In the genomic region with DNA sequence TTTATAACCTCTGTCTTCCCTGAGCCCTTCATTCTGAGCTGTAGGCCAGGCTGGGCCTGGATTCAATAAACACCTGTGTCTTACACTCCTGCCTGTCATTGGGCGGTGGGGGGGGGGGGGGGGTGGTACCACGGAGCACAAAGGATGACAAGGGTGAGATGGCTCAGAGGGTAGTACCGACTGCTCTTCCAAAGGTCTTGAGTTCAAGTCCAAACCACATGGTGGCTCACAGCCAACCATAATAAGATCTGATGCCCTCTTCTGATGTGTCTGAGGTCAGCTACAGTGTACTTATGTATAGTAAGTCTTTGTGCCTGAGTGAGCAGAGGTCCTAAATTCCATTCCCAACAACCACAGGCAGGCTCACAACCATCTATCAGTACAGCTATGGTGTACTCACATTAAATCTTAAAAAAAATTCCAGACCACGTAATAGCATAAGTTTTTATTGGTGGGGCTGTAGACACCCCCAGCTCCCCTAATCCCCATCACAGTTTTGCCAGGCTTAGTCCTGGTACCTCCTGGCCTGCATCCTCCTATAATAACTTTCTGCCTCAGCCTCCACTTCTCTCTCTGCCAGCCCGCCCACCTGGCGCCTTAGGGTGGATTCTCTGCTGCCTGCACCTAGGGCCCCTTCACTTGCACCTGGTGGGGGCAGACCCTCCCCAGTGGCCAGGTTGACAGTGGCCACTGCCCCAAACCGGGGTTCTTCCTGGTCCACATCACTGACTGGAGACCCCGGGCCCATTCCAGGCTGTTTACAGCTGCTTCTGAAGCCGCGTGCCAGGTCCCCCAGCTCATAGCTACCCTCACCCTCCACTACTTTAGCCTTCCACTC, we compare ENCODE assay signal across 11 mouse cellular contexts. TPM values are rescaled to one million over a fixed set of nuclear protein-coding genes. Genes with fewer than 3 reads are reported as not detected.
DNase-seq lines count a peak whose midpoint lies in the region; ATAC-seq lines count a peak whose summit lies in the region.
"Had no signal": no experiment of that assay in that cellular context is flagged by ENCODE, and none has a peak within 500 bp of the region (broad histone marks: within the 10 kb centered on the region; RNA-seq: fewer than 3 reads in every experiment).

No protein-coding gene starts in this region.

- no peak overlapping the region for H3K4me3 ChIP-seq in heart, embryonic 13.5 days
- no peak overlapping the region for H3K4me3 ChIP-seq in hindbrain, embryonic 16.5 days (ENCODE audit: low read length)
- no peak overlapping the region for H3K4me3 ChIP-seq in midbrain, embryonic 14.5 days (replicated peaks; ENCODE audit: low read depth, low read length)

- ATAC-seq in heart, embryonic 13.5 days (ENCODE audit: extremely low read depth, insufficient number of reproducible peaks, low FRiP score, low TSS enrichment): no peak
- ATAC-seq in hindbrain, embryonic 16.5 days: peak; percentile 0; the same call in 1 of the 2 replicates
- ATAC-seq in midbrain, embryonic 14.5 days (ENCODE audit: low FRiP score, low TSS enrichment): no peak

- H3K9ac ChIP-seq in heart, embryonic 13.5 days: peak overlapping the region; percentile 38; the same call in 1 of the 2 replicates
- H3K9ac ChIP-seq in hindbrain, embryonic 16.5 days (ENCODE audit: low read depth, low read length): 0 out of 2 replicates have a peak overlapping the region, but pooled peaks have one; percentile 5
- H3K9ac ChIP-seq in midbrain, embryonic 14.5 days (replicated peaks; ENCODE audit: low read length): no peak overlapping the region; the same call in 1 of the 2 replicates

- no peaks in the 10 kb centered on the region for H3K27me3 ChIP-seq in heart, embryonic 13.5 days (replicated peaks)
- H3K27me3 ChIP-seq in hindbrain, embryonic 16.5 days (replicated peaks; ENCODE audit: control insufficient read depth, insufficient read depth, low read length): no peaks in the 10 kb centered on the region
- H3K27me3 ChIP-seq in midbrain, embryonic 14.5 days (ENCODE audit: control insufficient read depth, insufficient read depth, low read length): no peaks in the 10 kb centered on the region

- peaks cover 65% of the 10 kb centered on the region for H3K36me3 ChIP-seq in heart, embryonic 13.5 days
- peaks cover 52% of the 10 kb centered on the region for H3K36me3 ChIP-seq in hindbrain, embryonic 16.5 days (ENCODE audit: control insufficient read depth, insufficient read depth, low read length)
- H3K36me3 ChIP-seq in midbrain, embryonic 14.5 days (ENCODE audit: control insufficient read depth, insufficient read depth, low read length): peaks cover 83% of the 10 kb centered on the region

- H3K4me2 ChIP-seq in heart, embryonic 13.5 days: no peak overlapping the region
- no peak overlapping the region for H3K4me2 ChIP-seq in hindbrain, embryonic 16.5 days (ENCODE audit: low read length)
- H3K4me2 ChIP-seq in midbrain, embryonic 14.5 days (ENCODE audit: low read length): no peak overlapping the region

- WGBS in heart, embryonic 13.5 days: 49% methylated on average over 10 of the region's 10 CpGs
- WGBS in hindbrain, embryonic 16.5 days: 58% methylated on average over 10 of the region's 10 CpGs
- WGBS in midbrain, embryonic 14.5 days: 61% methylated on average over 10 of the region's 10 CpGs

- H3K27ac ChIP-seq in heart, embryonic 13.5 days (replicated peaks): peak overlapping the region; percentile 10; the same call in 1 of the 2 replicates
- no peak overlapping the region for H3K27ac ChIP-seq in hindbrain, embryonic 16.5 days (ENCODE audit: low read depth, low read length)
- peak overlapping the region; percentile 41; the same call in 1 of the 2 replicates for H3K27ac ChIP-seq in midbrain, embryonic 14.5 days (replicated peaks; ENCODE audit: low read depth, low read length)

- H3K9me3 ChIP-seq in heart, embryonic 13.5 days: no peaks in the 10 kb centered on the region
- H3K9me3 ChIP-seq in hindbrain, embryonic 16.5 days (ENCODE audit: control insufficient read depth, low read length): no peaks in the 10 kb centered on the region
- H3K9me3 ChIP-seq in midbrain, embryonic 14.5 days (ENCODE audit: control insufficient read depth, low read length): no peaks in the 10 kb centered on the region

- intact Hi-C loops in heart, postnatal 10 days (cut with DNase I): loop anchor here (5.0 kb wide), 1 partner anchor 32 kb away; no protein-coding TSS in a partner anchor
- intact Hi-C loops in left cerebral cortex, postnatal 14 days (cut with DNase I): no loop called here

- peaks cover 21% of the 10 kb centered on the region for H3K4me1 ChIP-seq in heart, embryonic 13.5 days
- peaks cover 11% of the 10 kb centered on the region for H3K4me1 ChIP-seq in hindbrain, embryonic 16.5 days (ENCODE audit: control insufficient read depth, insufficient read depth, low read depth, low read length)
- H3K4me1 ChIP-seq in midbrain, embryonic 14.5 days (ENCODE audit: control insufficient read depth, insufficient read depth, low read length): 0 out of 2 replicates have a peak, but pooled peaks cover 5% of the 10 kb centered on the region

- no peak for DNase-seq in heart, postnatal 10 days
- peak; percentile 35 for DNase-seq in brain, adult 2 months (ENCODE audit: low read depth, low spot score)
- no peak for DNase-seq in midbrain, embryonic 14.5 days
- no peak for DNase-seq in left cerebral cortex, postnatal 14 days (ENCODE audit: low spot score in 2 of 2)
- no peak for DNase-seq in natural killer cell, adult 2 months (ENCODE audit: low spot score in 2 of 2)
- DNase-seq in Muller cell, postnatal 12 days (ENCODE audit: inconsistent ontology term): no peak

RNA-seq across cellular contexts. Expression of gene Prtn3, which starts 9.7 kb away (rescaled TPM):
- polyA plus RNA-seq in heart, embryonic 13.5 days (2015; fragmentation: Nextera tagmentation; extraction: Ambion mirVana): 2.5 and 2.6 TPM in 2 replicates
- under 1 TPM in 1 of 2 experiments, not detected in 1; 0.55 TPM for total RNA-seq in heart, postnatal 10 days (2021)
- polyA plus RNA-seq in hindbrain, embryonic 16.5 days (2015; fragmentation: Nextera tagmentation; extraction: Ambion mirVana): 10.4 and 11.2 TPM in 2 replicates
- polyA plus RNA-seq in midbrain, embryonic 14.5 days (2014; fragmentation: Nextera tagmentation; extraction: Ambion mirVana): 14.9 and 16.7 TPM in 2 replicates
- 1 to 10 TPM; 2.3 to 3.1 TPM for total RNA-seq in left cerebral cortex, postnatal 14 days (2021)

RNA-seq across cellular contexts. Expression of gene Plppr3, which starts 9.9 kb away (rescaled TPM):
- polyA plus RNA-seq in heart, embryonic 13.5 days (2015; fragmentation: Nextera tagmentation; extraction: Ambion mirVana): 15.8 and 16.4 TPM in 2 replicates
- total RNA-seq in heart, postnatal 10 days (2021): under 1 TPM; 0.53 to 0.89 TPM
- polyA plus RNA-seq in hindbrain, embryonic 16.5 days (2015; fragmentation: Nextera tagmentation; extraction: Ambion mirVana): 387 and 426 TPM in 2 replicates
- polyA plus RNA-seq in midbrain, embryonic 14.5 days (2014; fragmentation: Nextera tagmentation; extraction: Ambion mirVana): 342 and 375 TPM in 2 replicates
- total RNA-seq in left cerebral cortex, postnatal 14 days (2021): 10 to 100 TPM; 68.3 to 71.2 TPM

RNA-seq across cellular contexts. Expression of gene Ptbp1, which starts 10.3 kb away (rescaled TPM):
- 122 and 141 TPM in 2 replicates for polyA plus RNA-seq in heart, embryonic 13.5 days (2015; fragmentation: Nextera tagmentation; extraction: Ambion mirVana)
- 100 to 1,000 TPM; 144 to 145 TPM for total RNA-seq in heart, postnatal 10 days (2021)
- 61.2 and 79.2 TPM in 2 replicates for polyA plus RNA-seq in hindbrain, embryonic 16.5 days (2015; fragmentation: Nextera tagmentation; extraction: Ambion mirVana)
- polyA plus RNA-seq in midbrain, embryonic 14.5 days (2014; fragmentation: Nextera tagmentation; extraction: Ambion mirVana): 47.5 and 74.0 TPM in 2 replicates
- total RNA-seq in left cerebral cortex, postnatal 14 days (2021): 10 to 100 TPM; 52.1 to 61.1 TPM

RNA-seq across cellular contexts. Expression of gene Elane, which starts 21.5 kb away (rescaled TPM):
- polyA plus RNA-seq in heart, embryonic 13.5 days (2015; fragmentation: Nextera tagmentation; extraction: Ambion mirVana): 0.25 and 0.96 TPM in 2 replicates
- not detected for total RNA-seq in heart, postnatal 10 days (2021)
- polyA plus RNA-seq in hindbrain, embryonic 16.5 days (2015; fragmentation: Nextera tagmentation; extraction: Ambion mirVana): 0.26 and 0.32 TPM in 2 replicates
- polyA plus RNA-seq in midbrain, embryonic 14.5 days (2014; fragmentation: Nextera tagmentation; extraction: Ambion mirVana): not detected in 2 replicates
- total RNA-seq in left cerebral cortex, postnatal 14 days (2021): not detected
- total RNA-seq: ES-E14 had no signal
- polyA plus RNA-seq: large intestine, adult 2 months had no signal

RNA-seq across cellular contexts. Expression of gene Cfd, which starts 26.1 kb away (rescaled TPM):
- not detected in 2 replicates for polyA plus RNA-seq in heart, embryonic 13.5 days (2015; fragmentation: Nextera tagmentation; extraction: Ambion mirVana)
- 10 to 100 TPM in 1 of 2 experiments, 1 to 10 TPM in 1; 3.2 to 12.0 TPM for total RNA-seq in heart, postnatal 10 days (2021)
- not detected in 2 replicates for polyA plus RNA-seq in hindbrain, embryonic 16.5 days (2015; fragmentation: Nextera tagmentation; extraction: Ambion mirVana)
- not detected in 2 replicates for polyA plus RNA-seq in midbrain, embryonic 14.5 days (2014; fragmentation: Nextera tagmentation; extraction: Ambion mirVana)
- total RNA-seq in left cerebral cortex, postnatal 14 days (2021): not detected
- total RNA-seq: common myeloid progenitor, adult 5-6 weeks; ES-E14 had no signal

Comparison
In these comparisons a context has a peak if more than half of its experiments do, and no peak if none do; other contexts are left out.
1. RNA of gene Plppr3, which starts 9.9 kb away (polyA plus RNA-seq): 387 to 426 TPM in hindbrain, embryonic 16.5 days and 342 to 375 TPM in midbrain, embryonic 14.5 days; 15.8 to 16.4 TPM in heart, embryonic 13.5 days; every median in the first group is over 10 times any median in the second.